Mouse (Mus musculus) Patski (cell line): ENCODE results near the gene Kif18b. TPM values are rescaled to one million over a fixed set of nuclear protein-coding genes. Genes with fewer than 3 reads are reported as not detected.

ENCODE experiments used
- ATAC-seq: fragments of 100-300 bp; one replicate; pipeline ENCODE4 v1.8.0; 2021
- CTCF ChIA-PET: fragments of 350-600 bp; sonication (Branson Sonifier 250); formaldehyde crosslinking; loops from one replicate; lab custom pipeline; 2022; ENCODE audit warnings: inconsistent platforms; lab: Charles Lee
- POLR2A ChIA-PET: fragments of 350-600 bp; sonication (Branson Sonifier 250); formaldehyde crosslinking; loops from one replicate; lab custom pipeline; 2022; ENCODE audit warnings: antibody characterized with exemption, inconsistent platforms; lab: Charles Lee
- DNase-seq: peaks from one replicate; pipeline ENCODE4 v3.0.0-alpha.2; 2011; ENCODE audit warnings: low read depth, low spot score
- H3K27me3 ChIP-seq: fragments of 371-371 bp; one replicate; pipeline ENCODE4 v1.5.1; 2021
- CTCF ChIP-seq: fragments of 100-300 bp; IDR thresholded peaks from one replicate; pipeline ENCODE4 v1.5.1; 2021
- in situ Hi-C: fragments of 300-500 bp; cut with MboI; formaldehyde crosslinking; loops from 3 replicates; pipeline ENCODE4 v1.11.1; 2018; ENCODE audit warnings: low pct_unique_long_range_greater_than_20kb, mixed read lengths
- polyA plus RNA-seq: library from polyadenylated mRNA; unstranded; gene quantifications from one replicate; pipeline ENCODE4 v1.2.3, GENCODE M21; 2021

Kif18b gene
- polyA plus RNA-seq, 1 experiment from 2014 or later, result 13.4 TPM

DNA sequence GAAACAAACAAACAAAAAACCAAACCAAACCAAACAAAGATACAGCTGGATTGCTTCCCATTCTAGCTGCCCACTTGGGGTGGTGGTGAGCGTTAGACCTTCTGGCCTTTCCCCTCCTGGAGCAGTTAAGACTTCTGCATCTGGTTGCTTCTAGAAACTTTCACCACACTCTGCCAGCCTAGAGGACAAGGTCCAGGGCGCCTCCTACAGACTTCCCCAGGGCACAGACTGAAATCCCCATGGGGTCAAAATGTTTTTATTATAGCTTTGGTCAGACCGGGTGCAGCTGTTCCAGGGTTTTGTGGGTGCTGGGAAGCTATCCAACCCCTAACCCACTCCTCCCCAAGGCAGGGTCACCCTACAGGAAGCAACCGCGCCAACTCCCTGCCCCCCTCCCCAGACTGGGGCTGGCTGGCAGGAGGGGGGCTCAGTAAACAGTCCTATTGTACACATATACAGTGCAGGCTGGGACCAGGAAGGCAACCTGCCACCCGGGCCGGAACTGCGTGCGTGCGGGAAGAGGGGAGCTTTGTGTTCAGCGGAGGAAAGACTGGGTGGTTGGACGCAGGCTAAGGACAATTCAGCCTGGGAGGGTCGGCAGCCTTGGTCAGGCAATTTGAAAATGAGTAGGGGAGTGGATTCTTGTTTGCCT is 14.2 kb upstream of the Kif18b start:
- ChIA-PET POLR2A (interaction anchor here (0.7 kb wide), 1 partner anchor 26 kb away, joined by 3 read pairs; no protein-coding TSS in a partner anchor), CTCF (no interaction called here)
- DNase-seq (no peak), ATAC-seq (no peak)
- TF ChIP-seq CTCF, result no peak
- in situ Hi-C loops, result no loop called here
- H3K27me3 ChIP-seq, result no peaks in the 10 kb centered on the region

DNA sequence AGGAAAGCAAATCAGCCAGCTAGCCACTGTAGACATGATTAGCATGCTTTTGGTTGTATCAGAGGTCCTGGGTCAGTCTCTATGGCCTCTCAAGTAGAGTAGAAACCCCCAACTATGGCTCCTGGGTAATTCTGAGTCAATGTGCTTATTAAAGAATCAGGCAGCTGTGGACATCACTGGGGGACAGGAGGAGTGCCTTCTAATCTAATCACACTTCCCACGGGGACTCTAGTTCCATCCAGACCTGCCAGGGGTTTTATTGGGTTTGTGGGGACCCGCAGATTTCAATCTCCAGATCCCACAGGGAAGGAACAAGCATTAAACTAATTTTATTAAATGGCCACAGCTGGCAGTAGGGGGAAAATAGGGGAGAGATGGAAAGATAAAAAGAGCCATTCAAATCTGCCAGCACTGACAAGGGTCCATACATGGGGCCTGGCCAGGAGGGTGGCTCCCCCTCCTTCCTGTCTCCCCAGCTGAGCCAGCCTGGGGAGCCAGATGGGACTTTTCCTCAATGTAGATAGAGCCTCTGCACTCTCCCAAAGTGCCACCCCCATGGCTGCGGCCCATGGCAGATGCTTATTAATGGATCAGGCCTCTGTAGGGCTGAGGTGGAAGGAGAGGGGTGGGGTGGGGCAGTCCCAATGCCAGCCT is 12.7 kb upstream of the Kif18b start:
- DNase-seq, result no peak
- in situ Hi-C loops, result no loop called here
- CTCF ChIA-PET, result interaction anchor here (3.5 kb wide), 1 partner anchor 13 kb away, joined by 16 read pairs; the partner anchor contains the start of gene Kif18b
- POLR2A ChIA-PET, result no interaction called here
- H3K27me3 ChIP-seq, result no peaks in the 10 kb centered on the region
- TF ChIP-seq CTCF, result no peak
- no peak for ATAC-seq

DNA sequence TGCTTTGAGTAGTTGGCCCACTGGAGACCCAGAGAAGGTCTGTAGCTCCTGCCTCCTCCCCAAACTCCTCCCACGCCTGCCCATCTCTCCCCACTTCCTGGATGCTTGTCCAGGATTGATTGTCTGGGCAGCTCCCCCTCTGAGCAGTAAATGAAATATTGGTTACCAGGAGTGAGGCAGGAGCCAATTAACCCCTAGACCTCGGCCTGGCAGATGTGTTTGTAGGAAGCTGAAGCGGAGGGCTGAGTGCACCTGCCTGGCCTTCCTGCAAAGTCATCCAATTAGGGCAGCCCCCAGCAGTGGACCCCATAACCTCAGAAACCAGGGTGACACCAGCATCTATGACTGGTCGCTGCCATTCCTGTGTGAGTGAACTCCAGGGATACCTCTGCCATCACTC is 11.3 kb upstream of the Kif18b start:
- DNase-seq, result no peak

DNA sequence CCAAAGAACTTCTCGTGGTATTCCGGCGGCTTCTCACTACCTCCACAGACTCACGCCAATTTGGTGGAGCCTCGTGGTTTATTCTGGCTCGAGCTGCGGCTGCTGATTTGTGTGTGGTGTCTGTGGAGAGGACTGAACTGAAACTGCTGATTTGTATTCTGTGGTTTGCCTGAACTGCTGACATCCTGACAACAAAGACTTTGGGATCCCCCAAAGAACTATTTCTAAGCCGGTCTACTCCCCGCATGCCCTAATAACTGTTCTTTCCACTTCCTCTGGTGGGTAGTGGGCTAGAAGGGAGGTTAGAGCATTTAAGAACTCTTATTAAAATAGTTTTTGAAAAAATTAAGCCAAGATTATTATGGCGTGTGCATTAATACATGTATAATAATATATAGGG is 5.7 kb upstream of the Kif18b start:
- no peak for DNase-seq
- no peaks in the 10 kb centered on the region for H3K27me3 ChIP-seq
- in situ Hi-C loops, result no loop called here
- POLR2A ChIA-PET, result interaction anchor here (0.8 kb wide), 1 partner anchor 33 kb away, joined by 4 read pairs; no protein-coding TSS in a partner anchor
- ATAC-seq, result no peak
- TF ChIP-seq CTCF, result no peak
- CTCF ChIA-PET, result no interaction called here

More for the DNA sequence above, 11.3 kb upstream of the Kif18b start:
- in situ Hi-C loops, result no loop called here
- POLR2A ChIA-PET, result no interaction called here
- no peaks in the 10 kb centered on the region for H3K27me3 ChIP-seq
- ATAC-seq, result no peak
- CTCF ChIA-PET, result interaction anchor here (1.2 to 3.5 kb wide), 4 partner anchors 8 to 28 kb away, joined by 3 to 16 read pairs (median 4); partner anchors contain the start of gene Kif18b
- no peak for TF ChIP-seq CTCF

DNA sequence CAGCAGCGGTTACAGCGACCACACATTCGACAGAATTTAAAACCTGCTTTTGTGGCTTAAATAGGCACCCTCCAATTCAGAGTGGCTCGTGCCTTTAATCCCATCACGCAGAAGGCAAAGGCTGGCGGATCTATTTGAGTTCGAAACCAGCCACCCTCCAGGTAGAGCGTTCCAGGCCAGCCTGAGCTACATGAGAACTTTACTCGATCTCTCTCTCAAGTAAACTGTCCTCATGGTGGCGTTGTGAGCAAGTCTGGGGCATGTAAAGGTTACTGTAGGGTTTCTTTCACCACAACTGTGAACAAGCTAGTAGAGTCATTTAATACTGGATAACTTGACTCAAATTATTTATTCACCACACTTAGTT is 410 bp upstream of the Kif18b start:
- no peaks in the 10 kb centered on the region for H3K27me3 ChIP-seq
- ChIA-PET CTCF (interaction anchor here (1.1 to 5.0 kb wide), 4 partner anchors 11 to 66 kb away, joined by 4 to 19 read pairs (median 10); partner anchors contain the start of gene Gfap), POLR2A (no interaction called here)
- no peak for TF ChIP-seq CTCF
- DNase-seq (no peak), ATAC-seq (peak; percentile 35)
- in situ Hi-C loops, result no loop called here

DNA sequence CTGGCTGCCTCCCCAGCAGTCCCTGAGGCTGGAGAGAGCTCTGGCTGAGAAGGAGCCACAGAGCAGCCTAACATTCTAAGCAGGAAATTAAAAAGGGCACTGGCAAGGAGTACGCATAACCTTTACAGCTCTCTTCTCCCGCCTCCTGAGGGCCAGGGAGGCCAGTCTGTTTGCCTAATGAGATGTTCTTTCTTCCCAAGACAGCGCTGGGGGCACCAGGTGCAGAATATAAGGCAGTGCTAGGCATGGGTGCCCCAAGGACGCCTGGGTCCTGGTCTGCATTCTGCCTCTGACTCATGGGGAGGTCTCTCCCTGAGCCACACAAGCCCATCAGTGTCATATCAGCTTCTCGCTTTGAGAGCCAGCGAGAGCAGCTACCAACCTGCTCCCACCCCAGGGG is 3.4 kb downstream of the Kif18b start:
- POLR2A ChIA-PET, result no interaction called here
- TF ChIP-seq CTCF, result no peak

DNA sequence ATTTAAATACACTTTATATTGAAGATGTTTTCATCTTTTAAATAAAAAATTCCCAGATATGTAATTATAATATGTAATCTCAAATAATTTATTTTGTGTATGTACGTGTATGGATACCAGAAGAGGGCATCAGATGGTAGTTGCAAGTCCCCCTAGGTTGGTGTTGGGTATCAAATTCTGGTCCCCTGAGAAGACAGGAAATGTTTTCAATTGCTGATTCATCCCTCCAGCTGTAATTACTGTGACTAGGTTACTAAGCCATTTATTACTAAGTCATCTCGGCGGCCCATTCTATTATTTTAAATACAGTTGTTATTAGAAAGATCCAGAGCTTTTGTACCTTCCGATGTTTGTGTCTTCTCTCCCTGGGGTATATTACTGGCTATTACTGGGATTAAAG is 6.8 kb downstream of the Kif18b start:
- no peak for DNase-seq
- no peak for TF ChIP-seq CTCF
- CTCF ChIA-PET, result interaction anchor here (1.0 to 1.3 kb wide), 4 partner anchors 29 to 136 kb away, joined by 3 to 4 read pairs (median 4); no protein-coding TSS in a partner anchor
- no peak for ATAC-seq
- POLR2A ChIA-PET, result no interaction called here
- in situ Hi-C loops, result no loop called here
- no peaks in the 10 kb centered on the region for H3K27me3 ChIP-seq

More for the DNA sequence above, 3.4 kb downstream of the Kif18b start:
- ATAC-seq (no peak), DNase-seq (no peak)
- CTCF ChIA-PET, result interaction anchor here (1.3 to 5.0 kb wide), 3 partner anchors 14 to 181 kb away, joined by 3 to 19 read pairs (median 4); partner anchors contain the start of gene Gfap
- H3K27me3 ChIP-seq, result no peaks in the 10 kb centered on the region
- in situ Hi-C loops, result loop anchor here (5.0 kb wide), 1 partner anchor 66 kb away; no protein-coding TSS in a partner anchor

DNA sequence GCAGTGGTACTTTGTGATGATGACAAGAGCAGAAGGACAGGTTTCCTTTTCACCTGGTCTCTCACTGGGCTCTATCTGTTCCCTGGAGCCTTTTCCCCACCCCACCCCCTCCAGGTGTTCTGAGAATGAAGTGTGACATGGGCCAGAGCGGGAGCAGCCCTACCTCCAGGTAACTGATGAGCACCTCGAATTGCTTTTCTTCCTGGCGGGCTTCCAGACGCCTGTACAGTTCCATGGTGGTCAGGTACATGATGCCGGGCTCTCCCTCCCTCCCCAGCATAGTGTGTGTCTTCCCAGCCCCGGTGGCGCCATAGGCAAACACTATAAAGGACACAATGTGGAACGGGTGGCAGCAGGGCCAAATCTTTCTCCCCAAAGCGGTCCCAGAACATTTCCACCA is 9.5 kb downstream of the Kif18b start:
- ChIA-PET CTCF (no interaction called here), POLR2A (no interaction called here)
- H3K27me3 ChIP-seq, result no peaks in the 10 kb centered on the region
- no peak for ATAC-seq
- no peak for DNase-seq
- in situ Hi-C loops, result no loop called here
- no peak for TF ChIP-seq CTCF

DNA sequence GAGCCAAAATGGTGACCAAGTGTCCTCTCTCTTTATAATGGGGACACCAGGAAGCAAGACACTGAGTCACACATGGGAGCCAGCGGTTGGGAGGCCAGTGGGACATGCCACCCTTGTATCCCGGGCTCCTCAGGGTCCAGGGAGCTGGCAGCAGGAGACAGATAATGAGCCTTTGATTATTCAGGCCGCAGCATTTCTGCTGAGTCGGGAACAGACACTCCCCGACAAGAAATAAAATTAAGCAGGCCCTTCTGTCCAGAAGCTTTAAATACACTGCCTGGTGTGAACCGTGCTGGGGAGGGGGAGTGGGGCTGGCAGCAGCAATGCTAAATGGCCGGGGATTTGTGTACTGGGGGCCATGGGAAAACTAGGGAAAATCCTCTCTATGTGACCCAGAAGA is 13.5 kb downstream of the Kif18b start:
- no peak for TF ChIP-seq CTCF
- ChIA-PET CTCF (no interaction called here), POLR2A (interaction anchor here (1.3 kb wide), 1 partner anchor 49 kb away, joined by 3 read pairs; no protein-coding TSS in a partner anchor)
- DNase-seq (no peak), ATAC-seq (no peak)
- no peaks in the 10 kb centered on the region for H3K27me3 ChIP-seq
- in situ Hi-C loops, result no loop called here

DNA sequence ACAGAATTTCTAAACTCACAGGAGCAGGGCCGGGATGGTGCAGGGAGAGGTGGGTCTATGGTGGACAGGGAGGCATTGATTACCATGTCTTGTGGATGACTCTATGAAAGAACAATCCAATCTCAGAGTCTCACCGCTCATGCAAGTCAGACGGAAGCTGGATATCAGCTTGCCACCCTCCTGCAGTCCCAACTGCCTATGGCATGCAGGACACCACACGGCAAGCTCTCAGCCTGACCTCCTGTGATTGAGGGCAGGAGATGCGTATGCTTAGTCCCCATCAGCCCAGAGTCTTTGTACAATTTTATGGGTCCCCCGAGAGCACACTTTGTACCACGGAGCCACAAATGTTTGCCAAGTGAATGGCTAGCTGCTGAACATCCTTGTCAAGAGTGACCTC is 21.3 kb downstream of the Kif18b start:
- POLR2A ChIA-PET, result no interaction called here
- CTCF ChIA-PET, result no interaction called here
- no peak for ATAC-seq

DNA sequence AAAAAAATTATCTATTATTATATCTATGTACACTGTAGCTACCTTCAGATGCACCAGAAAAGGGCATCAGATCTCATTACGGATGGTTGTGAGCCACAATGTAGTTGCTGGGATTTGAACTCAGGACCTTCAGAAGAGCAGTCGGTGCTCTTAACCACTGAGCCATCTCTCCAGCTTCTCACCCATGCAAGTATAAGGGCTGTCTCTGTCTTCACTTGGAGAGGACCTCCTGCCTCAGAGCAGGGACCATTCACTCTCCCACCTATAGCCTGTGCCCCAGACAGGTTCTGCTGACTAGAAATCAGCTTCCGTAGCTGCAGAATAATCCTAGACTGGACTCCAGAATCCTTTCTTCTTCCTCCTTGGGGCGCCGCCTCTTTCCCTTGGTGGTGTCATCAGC is 22.8 kb downstream of the Kif18b start:
- ATAC-seq (no peak), DNase-seq (no peak)
- ChIA-PET POLR2A (no interaction called here), CTCF (interaction anchor here (2.1 to 3.4 kb wide), 3 partner anchors 22 to 91 kb away, joined by 7 to 30 read pairs (median 19); partner anchors contain the start of gene Kif18b)
- TF ChIP-seq CTCF, result no peak
- no peaks in the 10 kb centered on the region for H3K27me3 ChIP-seq
- in situ Hi-C loops, result no loop called here

More for the DNA sequence above, 21.3 kb downstream of the Kif18b start:
- H3K27me3 ChIP-seq, result no peaks in the 10 kb centered on the region
- no peak for DNase-seq
- TF ChIP-seq CTCF, result no peak
- in situ Hi-C loops, result no loop called here
